Mouse (Mus musculus) activated CD4-positive, CD25-positive, alpha-beta regulatory T cell, adult 4 months (primary cell): ENCODE data around the gene Olfr195. TPM values are rescaled to one million over a fixed set of nuclear protein-coding genes. Genes with fewer than 3 reads are reported as not detected.
"Not testable (repeated sequence)": the region's sequence is repeated elsewhere in the genome, so short reads cannot be mapped to it uniquely, and the experiment has no call there.

Source experiments
- ATAC-seq: one replicate; pipeline ENCODE4 v1.8.0; 2017
- polyA plus RNA-seq, 2 experiments: library from polyadenylated mRNA; unstranded; fragments of 100-300 nt; shearing (Covaris generic); gene quantifications; one replicate each; pipeline ENCODE4 v1.2.1; 2017

Gene Olfr195
- polyA plus RNA-seq = not detected

GRCm38 (mm10) chr16:59146746-59147145, at the start of gene Olfr195:
Gene Olfr195 (plus strand): TSS chr16:59147046.
- no peak for ATAC-seq

- no peak for ATAC-seq
Observed at GRCm38 (mm10) chr16:59105312-59105711, 41.5 kb upstream of the Olfr195 start.

GRCm38 (mm10) chr16:59108522-59108921, 38.3 kb upstream of the Olfr195 start:
- not testable (repeated sequence) for ATAC-seq

GRCm38 (mm10) chr16:59111781-59112180, 35.1 kb upstream of the Olfr195 start, which contains the start of gene Olfr193:
Gene Olfr193 (minus strand): TSS chr16:59111881.
- no peak for ATAC-seq

GRCm38 (mm10) chr16:59120969-59121368, 25.9 kb upstream of the Olfr195 start, which contains the start of gene Olfr194:
Gene Olfr194 (minus strand): TSS chr16:59121069.
- no peak for ATAC-seq

- ATAC-seq = no peak
Observed at GRCm38 (mm10) chr16:59130740-59131139, 16.1 kb upstream of the Olfr195 start.

GRCm38 (mm10) chr16:59141105-59141504, 5.7 kb upstream of the Olfr195 start:
- ATAC-seq = no peak

GRCm38 (mm10) chr16:59151996-59152395, 5.2 kb downstream of the Olfr195 start:
- ATAC-seq = no peak

GRCm38 (mm10) chr16:59170354-59170753, 23.5 kb downstream of the Olfr195 start, which contains the start of gene Olfr196:
Gene Olfr196 (minus strand): TSS chr16:59170454.
- ATAC-seq = no peak

Other genes with a start within 250 kb of the Olfr195 start
- not detected for gene Olfr181, start 218.3 kb upstream of the Olfr195 start, polyA plus RNA-seq
- not detected for gene Olfr180, start 217.7 kb upstream of the Olfr195 start, polyA plus RNA-seq
- under 1 TPM in 1 of 2 experiments, not detected in 1; 0.17 TPM for gene Olfr183, start 151.7 kb upstream of the Olfr195 start, polyA plus RNA-seq
- under 1 TPM in 1 of 2 experiments, not detected in 1; 0.40 TPM for gene Olfr186, start 116.8 kb upstream of the Olfr195 start, polyA plus RNA-seq
- gene Olfr187, start 107.3 kb upstream of the Olfr195 start, polyA plus RNA-seq = not detected
- gene Olfr190, start 69.0 kb upstream of the Olfr195 start, polyA plus RNA-seq = not detected
- not detected for gene Olfr191, start 57.2 kb upstream of the Olfr195 start, polyA plus RNA-seq
- gene Olfr193, start 35.2 kb upstream of the Olfr195 start, polyA plus RNA-seq = not detected
- gene Olfr194, start 26.0 kb upstream of the Olfr195 start, polyA plus RNA-seq = not detected
- not detected for gene Olfr196, start 23.4 kb downstream of the Olfr195 start, polyA plus RNA-seq
- gene Olfr198, start 56.5 kb downstream of the Olfr195 start, polyA plus RNA-seq = not detected
- gene Olfr199, start 72.7 kb downstream of the Olfr195 start, polyA plus RNA-seq = not detected
- not detected for gene Olfr201, start 125.6 kb downstream of the Olfr195 start, polyA plus RNA-seq
- gene Olfr202, start 139.7 kb downstream of the Olfr195 start, polyA plus RNA-seq = under 1 TPM in 1 of 2 experiments, not detected in 1; 0.37 TPM
- gene Olfr203, start 151.8 kb downstream of the Olfr195 start, polyA plus RNA-seq = not detected
- gene Olfr204, start 171.2 kb downstream of the Olfr195 start, polyA plus RNA-seq = not detected
- gene Olfr205, start 184.1 kb downstream of the Olfr195 start, polyA plus RNA-seq = not detected
- not detected for gene Olfr206, start 202.2 kb downstream of the Olfr195 start, polyA plus RNA-seq
- gene Olfr209, start 216.9 kb downstream of the Olfr195 start, polyA plus RNA-seq = not detected